Mouse (Mus musculus) embryonic facial prominence, embryonic 10.5 days (tissue): Measurements from ENCODE around the gene Nr1h4. TPM values are rescaled to one million over a fixed set of nuclear protein-coding genes. Genes with fewer than 3 reads are reported as not detected.

ENCODE experiments used
- DNase-seq: peaks from one replicate; pipeline ENCODE4 v3.0.0-alpha.2; 2017; ENCODE audit warnings: low spot score
- H3K27ac ChIP-seq: fragments of 300-500 bp; sonication (generic); replicated peaks from 2 replicates; pipeline ENCODE4 v1.5.1; 2016; ENCODE audit warnings: mild to moderate bottlenecking
- H3K27me3 ChIP-seq: fragments of 300-500 bp; sonication (generic); replicated peaks from 2 replicates; pipeline ENCODE4 v1.6.1; 2016; ENCODE audit warnings: low read depth, mild to moderate bottlenecking; ENCODE audit not compliant: poor library complexity, severe bottlenecking
- H3K36me3 ChIP-seq: fragments of 300-500 bp; sonication (generic); replicated peaks from 2 replicates; pipeline ENCODE4 v1.6.1; 2016; ENCODE audit warnings: mild to moderate bottlenecking, moderate library complexity
- H3K4me1 ChIP-seq: fragments of 300-500 bp; sonication (generic); 2 replicates; pipeline ENCODE4 v1.6.1; 2016
- H3K4me3 ChIP-seq: fragments of 300-500 bp; sonication (generic); 2 replicates; pipeline ENCODE4 v1.5.1; 2016; ENCODE audit warnings: mild to moderate bottlenecking, moderate library complexity
- H3K9me3 ChIP-seq: fragments of 300-500 bp; sonication (generic); 2 replicates; pipeline ENCODE4 v1.6.1; 2016; ENCODE audit warnings: mild to moderate bottlenecking
- WGBS: fragments of 180-500 bp; shearing (Covaris S2); methylation state at CpG from one replicate; pipeline ENCODE4 v1.1.7; 2016; 5-methylcytosine and 5-hydroxymethylcytosine counted together
- polyA plus RNA-seq: library from polyadenylated mRNA; unstranded; fragments of >200 nt; fragmentation: Nextera tagmentation; extraction: Ambion mirVana; gene quantifications from 2 replicates; pipeline ENCODE4 v1.2.1, GENCODE M21; 2016

Gene Nr1h4
- polyA plus RNA-seq, 1 experiment from 2014 or later: not detected

- 26% methylated on average over 14 of the region's 14 CpGs for WGBS
- no peaks in the 10 kb centered on the region for H3K4me1 ChIP-seq
- no peaks in the 10 kb centered on the region for H3K9me3 ChIP-seq
- H3K4me3 ChIP-seq: no peak overlapping the region
- H3K36me3 ChIP-seq: no peaks in the 10 kb centered on the region
- no peak overlapping the region for H3K27ac ChIP-seq
- no peaks in the 10 kb centered on the region for H3K27me3 ChIP-seq
- DNase-seq: peak; percentile 74
Measured at GRCm38 (mm10) chr10:89461856-89462507, 71.4 kb downstream of the Nr1h4 start.

GRCm38 (mm10) chr10:89460972-89461371, 72.4 kb downstream of the Nr1h4 start:
- WGBS: 89% methylated on average over 11 of the region's 11 CpGs
- Histone ChIP-seq H3K36me3 (no peaks in the 10 kb centered on the region), H3K4me3 (no peak overlapping the region), H3K27ac (no peak overlapping the region), H3K9me3 (no peaks in the 10 kb centered on the region), H3K27me3 (no peaks in the 10 kb centered on the region), H3K4me1 (no peaks in the 10 kb centered on the region)
- no peak for DNase-seq

GRCm38 (mm10) chr10:89458770-89459169, 74.6 kb downstream of the Nr1h4 start:
- Histone ChIP-seq H3K4me3 (no peak overlapping the region), H3K4me1 (no peaks in the 10 kb centered on the region), H3K27me3 (no peaks in the 10 kb centered on the region), H3K9me3 (no peaks in the 10 kb centered on the region), H3K36me3 (no peaks in the 10 kb centered on the region), H3K27ac (no peak overlapping the region)
- no peak for DNase-seq
- WGBS: 77% methylated on average over 3 of the region's 3 CpGs

- DNase-seq: no peak
- H3K27ac ChIP-seq: no peak overlapping the region
- H3K9me3 ChIP-seq: no peaks in the 10 kb centered on the region
- H3K4me1 ChIP-seq: no peaks in the 10 kb centered on the region
- H3K4me3 ChIP-seq: no peak overlapping the region
- H3K36me3 ChIP-seq: no peaks in the 10 kb centered on the region
- WGBS: 88% methylated on average over 3 of the region's 3 CpGs
- no peaks in the 10 kb centered on the region for H3K27me3 ChIP-seq
Measured at GRCm38 (mm10) chr10:89453794-89454193, 79.6 kb downstream of the Nr1h4 start.

- H3K4me3 ChIP-seq: no peak overlapping the region
- no peak for DNase-seq
- no peaks in the 10 kb centered on the region for H3K9me3 ChIP-seq
- no peaks in the 10 kb centered on the region for H3K4me1 ChIP-seq
- 86% methylated on average over 15 of the region's 15 CpGs for WGBS
- H3K27ac ChIP-seq: no peak overlapping the region
- no peaks in the 10 kb centered on the region for H3K36me3 ChIP-seq
- H3K27me3 ChIP-seq: no peaks in the 10 kb centered on the region
Measured at GRCm38 (mm10) chr10:89453068-89453641, 80.2 kb downstream of the Nr1h4 start.

- no peaks in the 10 kb centered on the region for H3K9me3 ChIP-seq
- WGBS: 86% methylated on average over 10 of the region's 10 CpGs
- 0 out of 2 replicates have a peak, but pooled peaks cover 5% of the 10 kb centered on the region for H3K27me3 ChIP-seq
Measured at GRCm38 (mm10) chr10:89450411-89450810, 83.0 kb downstream of the Nr1h4 start.

GRCm38 (mm10) chr10:89444381-89444780, 89.0 kb downstream of the Nr1h4 start:
- H3K36me3 ChIP-seq: peaks cover 10% of the 10 kb centered on the region
- WGBS: 26% methylated on average over 3 of the region's 3 CpGs
- DNase-seq: no peak
- H3K27me3 ChIP-seq: peaks cover 19% of the 10 kb centered on the region
- H3K4me3 ChIP-seq: peak overlapping the region; percentile 72
- H3K4me1 ChIP-seq: peaks cover 16% of the 10 kb centered on the region
- H3K27ac ChIP-seq: peak overlapping the region; percentile 91
- no peaks in the 10 kb centered on the region for H3K9me3 ChIP-seq

More at GRCm38 (mm10) chr10:89450411-89450810, 83.0 kb downstream of the Nr1h4 start:
- no peaks in the 10 kb centered on the region for H3K4me1 ChIP-seq
- no peak overlapping the region for H3K27ac ChIP-seq
- no peak for DNase-seq
- H3K36me3 ChIP-seq: no peaks in the 10 kb centered on the region
- no peak overlapping the region for H3K4me3 ChIP-seq

GRCm38 (mm10) chr10:89443623-89444151, 89.7 kb downstream of the Nr1h4 start, which contains the start of gene Gas2l3:
TSS of gene Gas2l3 (minus strand) at chr10:89443967.
- peak within 1 kb of the TSS; percentile 72 for H3K4me3 ChIP-seq
- H3K27me3 ChIP-seq: peaks cover 22% of the 10 kb centered on the region
- under 1% methylated on average over 39 of the region's 39 CpGs for WGBS
- H3K9me3 ChIP-seq: no peaks in the 10 kb centered on the region
- peak; percentile 92 for DNase-seq
- peaks cover 16% of the 10 kb centered on the region for H3K4me1 ChIP-seq
- H3K36me3 ChIP-seq: peaks cover 10% of the 10 kb centered on the region
- H3K27ac ChIP-seq: peak within 1 kb of the TSS; percentile 91

GRCm38 (mm10) chr10:89443115-89443622, 90.2 kb downstream of the Nr1h4 start:
- Histone ChIP-seq H3K27me3 (peaks cover 27% of the 10 kb centered on the region), H3K4me3 (peak overlapping the region; percentile 72), H3K36me3 (peaks cover 11% of the 10 kb centered on the region), H3K27ac (peak overlapping the region; percentile 91), H3K9me3 (no peaks in the 10 kb centered on the region), H3K4me1 (peaks cover 17% of the 10 kb centered on the region)
- DNase-seq: no peak
- under 1% methylated on average over 17 of the region's 17 CpGs for WGBS

GRCm38 (mm10) chr10:89442640-89443039, 90.7 kb downstream of the Nr1h4 start:
- 28% methylated on average over 4 of the region's 4 CpGs for WGBS
- H3K27ac ChIP-seq: peak overlapping the region; percentile 91; the same call in 1 of the 2 replicates
- peak overlapping the region; percentile 72 for H3K4me3 ChIP-seq
- H3K9me3 ChIP-seq: no peaks in the 10 kb centered on the region
- peaks cover 30% of the 10 kb centered on the region for H3K27me3 ChIP-seq
- peaks cover 15% of the 10 kb centered on the region for H3K36me3 ChIP-seq
- DNase-seq: no peak
- H3K4me1 ChIP-seq: peaks cover 19% of the 10 kb centered on the region

GRCm38 (mm10) chr10:89441961-89442360, 91.4 kb downstream of the Nr1h4 start:
- Histone ChIP-seq H3K4me1 (peaks cover 19% of the 10 kb centered on the region), H3K36me3 (peaks cover 19% of the 10 kb centered on the region), H3K4me3 (no peak overlapping the region), H3K27me3 (peaks cover 34% of the 10 kb centered on the region), H3K27ac (no peak overlapping the region), H3K9me3 (no peaks in the 10 kb centered on the region)
- DNase-seq: no peak
- WGBS: 95% methylated on average over 3 of the region's 3 CpGs

- Histone ChIP-seq H3K4me1 (peaks cover 31% of the 10 kb centered on the region), H3K27me3 (peaks cover 37% of the 10 kb centered on the region), H3K27ac (no peak overlapping the region), H3K9me3 (no peaks in the 10 kb centered on the region), H3K36me3 (peaks cover 19% of the 10 kb centered on the region), H3K4me3 (no peak overlapping the region)
- WGBS: 85% methylated on average over 7 of the region's 7 CpGs
- DNase-seq: no peak
Measured at GRCm38 (mm10) chr10:89439380-89439779, 94.0 kb downstream of the Nr1h4 start.

GRCm38 (mm10) chr10:89437996-89438395, 95.4 kb downstream of the Nr1h4 start:
- Histone ChIP-seq H3K4me1 (peaks cover 28% of the 10 kb centered on the region), H3K4me3 (no peak overlapping the region), H3K9me3 (no peaks in the 10 kb centered on the region), H3K27me3 (peaks cover 39% of the 10 kb centered on the region), H3K36me3 (peaks cover 26% of the 10 kb centered on the region), H3K27ac (no peak overlapping the region)
- 84% methylated on average over 12 of the region's 12 CpGs for WGBS
- DNase-seq: no peak
